Mouse (Mus musculus): ENCODE measurements at regions not wholly inside any gene's neighbourhood (a gene's known extent, or its start where the extent isn't known, plus 50 kb on each side); places are given as distances from the start of the nearest gene placed in this dataset.
A peak's percentile ranks its signal among the peaks of the same experiment; 100 is the strongest.

GRCm38 (mm10) chr8:97564655-97565054 lies 1676.3 kb upstream of the Got2 start:
- DNase-seq (ENCODE audit: low spot score), result no peak

DNA sequence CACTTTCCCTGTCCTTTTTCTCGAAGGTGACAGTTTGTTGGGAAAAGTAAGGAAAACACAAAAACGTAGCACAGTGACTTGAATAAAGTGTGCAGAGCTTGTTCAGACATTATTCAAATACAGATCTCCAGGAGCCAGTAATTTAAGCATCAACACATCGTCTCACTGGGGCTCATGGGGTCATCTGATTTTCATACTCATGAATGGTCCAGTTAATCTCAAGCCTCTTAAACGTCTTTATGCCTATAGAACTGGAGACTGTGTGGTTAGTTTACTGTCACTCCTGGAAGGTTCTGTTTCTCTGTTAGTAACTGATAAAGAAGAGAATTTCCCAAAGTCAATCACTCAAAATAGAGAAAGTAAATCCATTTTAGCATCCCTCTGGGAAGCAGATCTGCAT lies 1655.5 kb upstream of the Got2 start:
- DNase-seq (ENCODE audit: low spot score), result no peak

- DNase-seq (ENCODE audit: low spot score), result peak; percentile 8
These were observed 1644.8 kb upstream of the Got2 start for GRCm38 (mm10) chr8:97533066-97533643.

Data from embryo, embryonic 10.5 days (tissue).